Mouse (Mus musculus) intestine, embryonic 16.5 days (tissue): Measurements from ENCODE around the gene Nek8. TPM values are rescaled to one million over a fixed set of nuclear protein-coding genes. Genes with fewer than 3 reads are reported as not detected.

Source experiments
- ATAC-seq: fragments of 200-750 bp; cut with Nextera tagmentation; 2 replicates; pipeline ENCODE4 v1.8.0; 2017; ENCODE audit warnings: moderate TSS enrichment, moderate library complexity
- H3K27ac ChIP-seq: fragments of 300-500 bp; sonication (generic); 2 replicates; pipeline ENCODE4 v1.5.1; 2014; ENCODE audit warnings: mild to moderate bottlenecking, low read length
- H3K27me3 ChIP-seq: fragments of 300-500 bp; sonication (generic); replicated peaks from 2 replicates; pipeline ENCODE4 v1.6.1; 2014; ENCODE audit warnings: low read length, control low read depth, mixed read lengths; ENCODE audit not compliant: control insufficient read depth, insufficient read depth
- H3K36me3 ChIP-seq: fragments of 300-500 bp; sonication (generic); 2 replicates; pipeline ENCODE4 v1.6.1; 2014; ENCODE audit warnings: low read length, control low read depth; ENCODE audit not compliant: control insufficient read depth, insufficient read depth
- H3K4me1 ChIP-seq: fragments of 300-500 bp; sonication (generic); 2 replicates; pipeline ENCODE4 v1.6.1; 2014; ENCODE audit warnings: low read length, control low read depth, mixed read lengths; ENCODE audit not compliant: control insufficient read depth, insufficient read depth
- H3K4me2 ChIP-seq: fragments of 300-500 bp; sonication (generic); 2 replicates; pipeline ENCODE4 v1.6.1; 2014; ENCODE audit warnings: low read depth, low read length, control low read depth
- H3K4me3 ChIP-seq: fragments of 300-500 bp; sonication (generic); 2 replicates; pipeline ENCODE4 v1.5.1; 2014; ENCODE audit warnings: mild to moderate bottlenecking, low read length
- H3K9ac ChIP-seq: fragments of 300-500 bp; sonication (generic); 2 replicates; pipeline ENCODE4 v1.6.1; 2014; ENCODE audit warnings: low read depth, low read length
- H3K9me3 ChIP-seq: fragments of 300-500 bp; sonication (generic); 2 replicates; pipeline ENCODE4 v1.6.1; 2016; ENCODE audit warnings: low read length, control low read depth; ENCODE audit not compliant: control insufficient read depth
- WGBS: fragments of 180-500 bp; shearing (Covaris S2); extraction: QIAGEN DNeasy Blood & Tissue Kit; methylation state at CpG from one replicate; pipeline ENCODE4 v1.1.7; 2014; 5-methylcytosine and 5-hydroxymethylcytosine counted together
- polyA plus RNA-seq: library from polyadenylated mRNA; unstranded; fragments of >200 nt; fragmentation: Nextera tagmentation; extraction: Ambion mirVana; gene quantifications from 2 replicates; pipeline ENCODE4 v1.2.1, GENCODE M21; 2015

The Nek8 gene
- polyA plus RNA-seq, 1 experiment from 2014 or later: 17.1 TPM

DNA sequence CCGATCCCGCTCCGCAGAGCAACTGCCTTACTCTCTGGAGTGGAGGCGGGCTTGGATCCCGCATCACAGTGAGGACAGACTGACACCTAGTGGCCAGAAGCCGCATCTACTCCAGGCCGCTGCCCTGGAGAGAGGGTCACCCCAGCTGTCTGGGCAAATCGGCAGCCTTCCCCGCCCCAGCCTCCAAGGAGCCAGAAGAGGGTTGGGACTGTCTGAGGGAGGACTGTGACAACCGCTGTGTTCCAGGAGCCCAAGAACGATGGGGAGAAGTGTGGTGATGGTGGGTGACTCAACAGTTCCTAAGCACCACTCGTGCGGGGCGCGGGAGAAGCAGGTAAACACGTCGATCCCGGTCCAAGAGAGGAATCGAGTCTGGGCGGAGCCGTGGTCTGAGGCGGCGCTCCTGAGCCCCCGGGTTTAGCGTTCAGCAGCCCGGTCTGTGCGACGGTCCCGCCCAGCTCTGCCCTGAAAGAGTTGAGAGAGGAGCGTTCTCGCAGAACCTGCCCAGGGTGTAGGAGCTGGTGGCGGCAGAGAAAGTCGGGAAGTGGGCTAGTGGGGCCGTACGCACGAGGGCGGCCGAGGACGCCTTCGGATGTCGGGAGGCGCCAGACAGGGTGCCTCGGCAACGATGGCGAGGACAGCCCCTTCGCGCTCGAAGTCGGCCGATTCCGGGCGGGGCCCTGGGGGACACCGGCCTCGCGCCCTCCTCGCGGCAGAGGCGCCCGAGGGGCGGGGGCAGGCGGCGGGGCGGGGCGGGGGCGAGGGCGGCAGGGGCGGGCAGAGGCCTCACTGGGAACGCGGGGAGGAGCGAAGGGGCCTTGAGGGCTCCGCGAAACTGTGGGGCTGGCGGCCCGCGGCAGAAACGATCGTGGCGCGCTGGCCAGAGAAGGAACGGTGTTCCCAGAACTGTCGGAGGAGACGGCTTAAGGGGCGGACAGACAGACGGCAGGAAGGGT is 1.7 kb upstream of the Nek8 start:
- Histone ChIP-seq H3K9ac (peak overlapping the region; percentile 89), H3K9me3 (no peaks in the 10 kb centered on the region), H3K4me3 (peak overlapping the region; percentile 73), H3K27ac (peak overlapping the region; percentile 99), H3K36me3 (peaks cover 3% of the 10 kb centered on the region), H3K27me3 (no peaks in the 10 kb centered on the region), H3K4me2 (peak overlapping the region; percentile 94), H3K4me1 (peaks cover 50% of the 10 kb centered on the region)
- under 1% methylated on average over 68 of the region's 84 CpGs for WGBS
- ATAC-seq: peak; percentile 86

DNA sequence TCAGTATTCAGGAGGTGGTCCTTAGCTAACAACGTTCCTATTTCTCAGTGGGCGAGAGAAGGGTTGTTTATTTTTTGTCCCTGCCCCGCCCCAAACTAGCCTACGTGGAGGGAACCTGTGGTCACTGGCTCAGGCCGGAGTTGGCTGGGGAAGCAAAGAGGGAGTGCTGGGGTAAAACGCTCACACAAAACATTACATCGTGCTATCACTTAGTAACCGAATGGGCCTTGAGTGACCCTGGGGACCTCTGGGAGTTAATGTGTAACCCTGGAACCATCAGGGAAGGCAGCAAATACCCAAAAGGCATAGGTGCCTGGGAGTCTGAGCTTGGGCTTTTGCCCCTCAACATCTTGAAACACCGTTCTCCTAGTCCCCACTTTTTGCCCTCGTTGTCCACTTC is 962 bp upstream of the Nek8 start:
- WGBS: 1% methylated on average over 10 of the region's 10 CpGs
- H3K4me2 ChIP-seq: peak overlapping the region; percentile 94
- peak; percentile 34 for ATAC-seq
- peak overlapping the region; percentile 89 for H3K9ac ChIP-seq
- peak overlapping the region; percentile 99 for H3K27ac ChIP-seq
- H3K27me3 ChIP-seq: no peaks in the 10 kb centered on the region
- peaks cover 3% of the 10 kb centered on the region for H3K36me3 ChIP-seq
- H3K4me1 ChIP-seq: peaks cover 56% of the 10 kb centered on the region
- H3K4me3 ChIP-seq: peak overlapping the region; percentile 73
- H3K9me3 ChIP-seq: no peaks in the 10 kb centered on the region

DNA sequence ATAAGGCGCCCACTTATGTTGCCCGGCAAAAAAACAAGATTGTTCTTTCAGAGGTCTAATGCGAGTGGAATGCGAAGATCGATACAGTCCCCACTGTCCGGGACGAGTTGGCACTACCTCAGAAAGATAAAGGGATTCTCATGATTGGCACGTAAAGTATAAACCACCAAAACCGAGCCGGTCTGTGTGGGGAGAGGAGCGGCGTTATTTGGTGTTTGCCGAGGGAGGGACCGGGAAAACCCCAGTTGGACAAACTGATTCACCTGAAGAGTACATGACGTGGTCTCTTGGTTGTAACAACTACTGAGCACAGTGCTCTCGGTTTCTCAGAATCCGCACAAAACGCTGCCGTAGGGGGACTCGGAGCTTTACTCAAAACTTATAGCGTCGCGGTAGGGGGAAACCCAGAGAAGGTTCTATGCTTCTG is 443 bp upstream of the Nek8 start:
- Histone ChIP-seq H3K4me2 (peak overlapping the region; percentile 94), H3K9me3 (no peaks in the 10 kb centered on the region), H3K27ac (peak overlapping the region; percentile 99), H3K36me3 (peaks cover 3% of the 10 kb centered on the region), H3K4me3 (peak overlapping the region; percentile 73), H3K4me1 (peaks cover 52% of the 10 kb centered on the region), H3K9ac (peak overlapping the region; percentile 89), H3K27me3 (no peaks in the 10 kb centered on the region)
- ATAC-seq: no peak
- WGBS: under 1% methylated on average over 23 of the region's 23 CpGs

- Histone ChIP-seq H3K4me1 (peaks cover 42% of the 10 kb centered on the region), H3K4me3 (peak overlapping the region; percentile 73), H3K9ac (peak overlapping the region; percentile 89), H3K27me3 (no peaks in the 10 kb centered on the region), H3K4me2 (peak overlapping the region; percentile 47), H3K36me3 (peaks cover 3% of the 10 kb centered on the region; the same call in 1 of the 2 replicates), H3K27ac (peak overlapping the region; percentile 99), H3K9me3 (no peaks in the 10 kb centered on the region)
- no peak; the same call in 1 of the 2 replicates for ATAC-seq
- WGBS: 3% methylated on average over 9 of the region's 10 CpGs
Measured at GRCm38 (mm10) chr11:78175771-78176401, 589 bp downstream of the Nek8 start.

- ATAC-seq: no peak
- H3K27me3 ChIP-seq: no peaks in the 10 kb centered on the region
- no peak overlapping the region for H3K4me2 ChIP-seq
- no peak overlapping the region for H3K4me3 ChIP-seq
- 0 out of 2 replicates have a peak overlapping the region, but pooled peaks have one; percentile 6 for H3K9ac ChIP-seq
- no peaks in the 10 kb centered on the region for H3K36me3 ChIP-seq
- WGBS: 79% methylated on average over 3 of the region's 3 CpGs
- H3K27ac ChIP-seq: no peak overlapping the region
- no peaks in the 10 kb centered on the region for H3K9me3 ChIP-seq
- H3K4me1 ChIP-seq: peaks cover 28% of the 10 kb centered on the region
Measured at GRCm38 (mm10) chr11:78174506-78174905, 2.0 kb downstream of the Nek8 start.

DNA sequence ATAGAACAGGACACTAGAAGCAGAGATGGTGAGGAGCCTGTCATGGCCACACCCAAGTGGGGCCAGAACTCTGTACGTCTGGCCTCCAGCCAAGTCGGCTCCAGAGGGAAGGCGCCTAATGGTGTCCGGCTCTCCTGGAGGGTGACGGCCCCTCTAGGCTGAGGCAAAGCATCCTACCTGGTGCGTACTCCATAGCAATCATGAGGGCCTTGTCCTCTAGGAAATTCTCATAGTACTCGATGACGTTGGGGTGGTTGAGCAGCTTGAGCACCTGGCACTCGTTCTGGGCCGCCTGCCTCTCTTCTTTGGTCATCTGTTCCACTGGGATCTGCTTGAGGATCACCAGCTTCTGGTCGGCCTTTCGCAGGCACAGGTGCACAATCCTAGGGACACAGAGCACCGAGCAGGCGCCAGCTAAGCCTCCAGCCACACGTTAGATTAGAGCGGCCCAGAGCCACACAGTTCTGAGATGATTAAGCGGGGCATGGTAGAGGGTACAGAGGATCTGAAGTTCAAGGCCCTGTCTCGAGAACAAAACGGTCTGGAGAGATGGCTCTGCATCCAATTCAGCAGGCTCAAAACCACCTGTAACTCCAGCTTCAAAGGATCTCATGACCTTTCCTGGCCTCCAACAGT is 3.6 kb downstream of the Nek8 start:
- Histone ChIP-seq H3K27ac (no peak overlapping the region), H3K36me3 (no peaks in the 10 kb centered on the region), H3K4me2 (no peak overlapping the region), H3K9me3 (no peaks in the 10 kb centered on the region), H3K9ac (no peak overlapping the region), H3K4me1 (peaks cover 26% of the 10 kb centered on the region), H3K27me3 (no peaks in the 10 kb centered on the region), H3K4me3 (no peak overlapping the region)
- 78% methylated on average over 19 of the region's 19 CpGs for WGBS
- ATAC-seq: no peak

DNA sequence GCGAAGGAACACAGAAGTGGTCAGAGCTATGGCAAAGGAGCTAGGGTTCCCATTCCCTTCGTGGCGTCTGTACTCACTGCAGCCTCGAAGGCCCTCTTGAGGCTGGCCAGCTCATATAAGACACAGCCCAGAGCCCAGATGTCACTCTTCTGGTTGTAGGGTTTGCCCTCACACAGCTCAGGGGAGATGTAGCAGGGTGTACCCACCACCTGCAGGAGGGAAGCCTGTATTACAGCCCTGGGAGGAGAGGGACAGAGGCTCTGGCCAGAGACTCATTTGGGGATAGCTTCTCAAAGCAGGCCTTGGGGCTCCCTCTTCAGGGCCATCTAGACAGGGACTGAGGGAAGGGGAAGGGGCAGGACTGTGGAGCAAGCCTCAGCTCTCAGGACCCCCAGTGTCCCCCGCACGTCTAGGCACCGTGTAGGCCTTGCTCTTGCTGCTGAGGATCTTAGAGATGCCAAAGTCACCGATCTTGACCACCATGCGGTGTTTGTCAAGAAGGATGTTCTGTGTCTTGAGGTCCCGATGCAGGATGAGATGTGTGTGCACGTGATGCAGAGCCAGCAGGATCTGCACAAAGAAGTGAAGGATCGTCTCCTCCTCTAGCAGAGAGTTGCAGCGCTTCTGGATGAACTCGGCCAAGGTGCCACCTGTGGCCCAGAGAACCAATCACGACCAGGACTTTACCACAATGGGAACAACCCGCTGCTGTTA is 4.3 kb downstream of the Nek8 start:
- no peak overlapping the region for H3K4me2 ChIP-seq
- WGBS: 81% methylated on average over 16 of the region's 16 CpGs
- no peak overlapping the region for H3K9ac ChIP-seq

DNA sequence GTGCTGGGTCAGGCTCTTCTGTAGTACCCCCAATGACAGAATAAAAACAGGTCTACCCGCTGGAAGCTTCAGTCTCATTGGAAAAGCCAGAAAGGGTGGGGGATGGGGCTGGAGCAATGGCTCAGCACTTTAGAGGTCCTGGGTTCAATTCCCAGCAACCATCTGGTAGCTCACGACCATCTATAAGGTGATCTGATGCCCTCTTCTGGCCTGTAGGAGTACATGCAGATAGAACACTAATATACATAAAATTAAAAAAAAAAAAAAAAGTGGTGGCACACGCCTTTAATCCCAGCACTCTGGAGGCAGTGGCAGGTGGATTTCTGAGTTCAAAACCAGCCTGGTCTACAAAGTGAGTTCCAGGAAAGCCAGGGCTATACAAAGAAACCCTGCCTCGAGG is 5.1 kb downstream of the Nek8 start:
- whole genome bisulfite sequencing: 73% methylated on average over 4 of the region's 4 CpGs

More for the DNA sequence above, 4.3 kb downstream of the Nek8 start:
- Histone ChIP-seq H3K27me3 (no peaks in the 10 kb centered on the region), H3K36me3 (no peaks in the 10 kb centered on the region), H3K4me1 (peaks cover 22% of the 10 kb centered on the region), H3K27ac (no peak overlapping the region), H3K4me3 (no peak overlapping the region), H3K9me3 (no peaks in the 10 kb centered on the region)
- ATAC-seq: no peak

More for the DNA sequence above, 5.1 kb downstream of the Nek8 start:
- Histone ChIP-seq H3K4me3 (no peak overlapping the region), H3K4me1 (peaks cover 28% of the 10 kb centered on the region), H3K27me3 (no peaks in the 10 kb centered on the region), H3K4me2 (no peak overlapping the region), H3K9ac (no peak overlapping the region), H3K9me3 (no peaks in the 10 kb centered on the region), H3K27ac (no peak overlapping the region), H3K36me3 (no peaks in the 10 kb centered on the region)
- no peak for ATAC-seq
